Mouse (Mus musculus) brain, embryonic 14.5 days (tissue): Measurements from ENCODE around the gene Iqch.

ENCODE experiments used
- CTCF ChIP-seq: fragments of 200-500 bp; IDR thresholded peaks from 2 replicates; pipeline ENCODE4 v1.5.1; 2012; ENCODE audit warnings: inconsistent platforms, mild to moderate bottlenecking, moderate library complexity, borderline replicate concordance; ENCODE audit not compliant: insufficient read depth, insufficient read length; ENCODE audit errors: extremely low read depth
- POLR2A ChIP-seq: fragments of 200-500 bp; IDR thresholded peaks from 2 replicates; pipeline ENCODE4 v1.6.1; 2012; ENCODE audit warnings: mild to moderate bottlenecking, inconsistent platforms, borderline replicate concordance; ENCODE audit not compliant: poor library complexity, insufficient read depth, insufficient read length, severe bottlenecking; ENCODE audit errors: extremely low read depth

GRCm38 (mm10) chr9:63373315-63373714, 229.0 kb downstream of the Iqch start:
- no peak for TF ChIP-seq CTCF
- TF ChIP-seq POLR2A: no peak
